Mouse (Mus musculus) yolk sac, embryonic 10.5 days (tissue): Measurements from ENCODE around the gene Olfr692.

Experiments
- DNase-seq: peaks from one replicate; pipeline ENCODE4 v3.0.0-alpha.2; 2017; ENCODE audit warnings: low spot score

The Olfr692 gene

DNA sequence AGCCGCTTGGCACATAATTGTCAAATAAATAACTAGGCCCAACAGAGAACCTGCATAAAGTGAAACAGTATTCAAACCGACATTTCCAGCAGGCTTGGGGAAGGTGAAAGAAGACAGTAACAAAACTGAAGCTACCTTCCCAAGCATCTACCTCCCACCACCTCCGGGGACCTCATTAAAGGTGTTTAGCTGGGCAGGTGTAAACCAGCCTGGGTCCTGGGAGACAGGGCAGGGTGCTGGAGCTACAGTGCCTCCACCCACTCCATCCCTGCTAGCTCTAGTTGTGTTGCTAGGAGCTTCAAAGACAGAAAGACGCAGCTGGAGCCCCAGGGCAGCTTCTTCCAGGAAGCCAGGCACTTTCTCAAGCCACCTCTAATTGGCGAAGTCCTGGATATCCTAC lies 36.2 kb downstream of the Olfr692 start, which contains the start of gene Cnga4:
Gene Cnga4 (plus strand): TSS at position 301 of the 400 bp plus-strand sequence.
- DNase-seq = no peak

DNA sequence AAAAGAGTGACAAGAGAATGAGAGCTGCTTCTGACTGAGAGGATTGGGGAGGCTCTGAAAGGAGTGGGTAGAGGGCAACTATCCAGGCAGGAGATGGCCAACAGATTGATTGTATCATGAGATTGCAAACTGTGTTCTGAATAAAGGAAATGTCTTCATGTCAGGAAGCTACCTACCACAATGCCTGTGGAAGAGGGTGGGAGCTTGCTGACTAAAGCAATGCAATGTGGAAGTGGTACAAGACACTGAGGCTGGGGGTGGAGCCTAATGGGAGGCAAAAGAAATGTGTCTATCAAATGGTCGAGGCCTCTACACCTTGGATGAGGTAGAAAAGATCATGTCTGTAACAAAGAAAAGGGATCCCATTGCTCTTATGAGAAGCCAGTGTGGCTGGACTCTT lies 38.3 kb downstream of the Olfr692 start:
- DNase-seq = no peak

DNA sequence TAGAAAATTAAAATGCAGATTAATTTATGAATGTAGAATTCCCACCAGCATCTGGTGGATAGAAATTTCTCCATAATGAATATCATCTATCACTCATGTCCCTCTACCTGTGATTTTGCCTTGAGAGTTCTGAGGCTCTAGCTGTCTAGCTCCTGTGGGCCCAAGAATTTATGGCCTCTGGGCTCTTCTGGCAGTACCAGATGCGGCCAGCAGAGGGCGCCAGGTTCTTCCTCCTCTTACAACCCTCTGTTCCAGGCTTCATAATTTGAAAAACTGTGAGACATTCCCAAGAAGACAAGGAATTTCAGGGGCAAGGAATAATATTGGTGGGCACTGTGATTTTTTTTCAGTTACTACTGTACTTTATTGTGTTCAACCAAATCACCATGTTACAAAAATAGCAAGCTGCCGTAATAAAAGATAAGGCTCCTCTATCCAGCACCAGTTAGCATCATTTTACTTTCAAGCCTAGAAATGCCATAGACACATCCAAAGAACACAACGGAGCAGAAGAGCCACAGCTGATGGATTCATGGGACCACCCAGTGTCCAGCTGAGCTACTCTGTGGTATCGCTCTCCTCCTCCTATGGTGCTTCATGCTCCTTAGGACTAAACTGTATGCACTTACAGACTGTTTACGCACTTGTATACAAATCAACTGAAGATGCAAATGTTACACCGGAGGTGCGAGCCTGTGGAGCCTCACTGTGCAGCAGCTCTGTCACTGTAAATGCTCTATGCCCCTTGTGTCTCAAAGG lies 44.0 kb downstream of the Olfr692 start:
- peak; percentile 23 for DNase-seq

- no peak for DNase-seq
Observed at GRCm38 (mm10) chr7:105414385-105414784, 46.4 kb downstream of the Olfr692 start.

- no peak for DNase-seq
Observed at GRCm38 (mm10) chr7:105416529-105416928, 48.5 kb downstream of the Olfr692 start.

- DNase-seq = no peak
Observed at GRCm38 (mm10) chr7:105418106-105418505, 50.1 kb downstream of the Olfr692 start.
